Mouse (Mus musculus) small intestine, adult 2 months (tissue): ENCODE data around the gene Trp63.

ENCODE experiments used
- CTCF ChIP-seq: fragments of 200-500 bp; IDR thresholded peaks from 2 replicates; pipeline ENCODE4 v1.5.1; 2012; ENCODE audit warnings: low read depth, mild to moderate bottlenecking, control low read depth, inconsistent platforms, low read length, moderate library complexity, mixed read lengths; ENCODE audit not compliant: insufficient replicate concordance, insufficient read length; ENCODE audit errors: extremely low read depth
- POLR2A ChIP-seq: fragments of 200-500 bp; IDR thresholded peaks from 2 replicates; pipeline ENCODE4 v1.6.1; 2012; ENCODE audit warnings: low read depth, mild to moderate bottlenecking, control low read depth, inconsistent platforms, low read length, moderate library complexity

DNA sequence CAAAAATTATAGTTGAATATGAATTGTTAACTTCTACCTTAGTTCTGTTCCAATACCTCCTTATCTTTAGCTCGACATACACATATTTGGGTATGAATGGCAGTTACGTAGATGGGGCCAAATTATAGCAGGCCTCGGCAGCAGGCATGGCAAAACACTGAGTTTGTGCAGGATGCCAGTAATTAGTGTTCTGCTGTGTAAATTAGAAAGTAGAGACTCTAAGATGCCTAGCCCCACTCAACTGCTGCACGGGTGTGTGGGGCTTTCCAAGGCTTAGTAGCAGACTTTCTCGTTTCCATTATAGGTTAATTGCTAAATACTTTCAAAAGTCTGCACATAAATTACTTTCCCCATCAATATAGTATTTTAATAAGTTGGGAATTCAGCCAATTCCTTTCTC, 82.0 kb downstream of the Trp63 start:
- TF ChIP-seq CTCF: no peak
- no peak for TF ChIP-seq POLR2A
